Mouse (Mus musculus): ENCODE results near the gene 4833423E24Rik. TPM values are rescaled to one million over a fixed set of nuclear protein-coding genes. Genes with fewer than 3 reads are reported as not detected.

4833423E24Rik gene
- total RNA-seq (2021): under 1 TPM; 0.15 to 0.24 TPM
- long read RNA-seq, experiment 1: 0 reads
- long read RNA-seq, experiment 2: 0 reads

GRCm38 (mm10) chr2:85518879-85519278, at the start of gene 4833423E24Rik:
TSS of gene 4833423E24Rik (minus strand) at chr2:85519024.
- DNase-seq: no peak

DNA sequence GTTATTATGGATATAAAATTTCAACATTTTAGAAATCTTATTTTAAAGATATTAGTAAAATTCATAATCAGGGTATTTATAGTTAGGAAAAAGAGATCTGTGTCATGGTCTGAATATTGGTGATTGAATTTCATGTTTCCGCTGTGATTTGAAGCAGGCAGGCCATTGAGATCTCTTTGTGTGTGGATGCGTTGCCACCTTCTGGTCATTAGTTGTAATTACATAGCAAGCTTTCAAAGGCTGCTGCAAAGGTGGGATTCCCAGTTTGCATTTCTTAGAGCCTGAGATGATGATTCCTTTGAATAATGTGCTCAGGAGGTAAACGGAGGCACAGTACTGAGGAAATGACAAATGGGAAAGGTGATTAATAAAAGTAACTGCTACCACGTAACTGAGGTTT, 42.4 kb upstream of the 4833423E24Rik start:
- peak; percentile 48 for DNase-seq

DNA sequence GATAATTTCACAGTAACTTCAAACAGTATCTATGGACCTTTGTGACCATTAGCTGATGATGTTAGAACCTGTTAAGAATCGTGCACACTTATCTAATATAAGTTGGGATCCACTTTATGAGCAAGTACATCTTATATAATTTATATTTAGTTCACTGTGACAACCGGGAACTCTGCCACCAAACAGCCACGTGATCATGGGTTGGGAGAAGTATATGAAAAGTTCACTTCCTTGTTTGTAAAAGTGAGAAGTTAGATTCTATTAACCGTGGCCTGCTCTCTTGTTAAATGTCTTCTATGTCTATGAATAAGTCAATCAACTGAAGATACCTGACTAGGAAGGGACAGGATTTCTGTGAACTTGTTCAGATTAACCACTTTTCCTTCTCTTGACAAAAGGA, 41.4 kb upstream of the 4833423E24Rik start:
- DNase-seq: no peak

DNA sequence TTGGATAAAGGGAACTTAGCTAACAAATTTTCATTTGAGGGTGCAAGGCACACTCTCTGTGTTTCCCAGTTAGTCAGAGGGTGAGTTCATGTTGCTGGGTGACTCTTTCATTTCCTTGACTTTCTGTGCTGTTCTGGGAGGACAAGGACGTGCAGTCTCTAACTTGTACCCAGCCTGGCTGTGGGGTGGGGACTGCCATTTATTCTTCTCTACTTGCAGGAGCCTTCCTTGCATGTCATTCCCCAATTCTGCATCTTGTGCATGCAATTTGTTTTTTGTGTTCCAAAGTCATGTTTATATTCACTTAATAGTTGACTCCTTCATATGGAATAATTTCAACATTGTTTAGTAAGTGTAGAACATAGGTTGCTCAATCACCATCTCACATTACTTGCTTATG, 36.0 kb upstream of the 4833423E24Rik start:
- no peak for DNase-seq

GRCm38 (mm10) chr2:85533934-85534333, 15.1 kb upstream of the 4833423E24Rik start:
- DNase-seq: no peak

GRCm38 (mm10) chr2:85532082-85532778, 13.4 kb upstream of the 4833423E24Rik start:
- DNase-seq: no peak

GRCm38 (mm10) chr2:85522859-85523489, 4.2 kb upstream of the 4833423E24Rik start:
- DNase-seq: no peak

GRCm38 (mm10) chr2:85518292-85518691, 532 bp downstream of the 4833423E24Rik start:
- no peak for DNase-seq

DNA sequence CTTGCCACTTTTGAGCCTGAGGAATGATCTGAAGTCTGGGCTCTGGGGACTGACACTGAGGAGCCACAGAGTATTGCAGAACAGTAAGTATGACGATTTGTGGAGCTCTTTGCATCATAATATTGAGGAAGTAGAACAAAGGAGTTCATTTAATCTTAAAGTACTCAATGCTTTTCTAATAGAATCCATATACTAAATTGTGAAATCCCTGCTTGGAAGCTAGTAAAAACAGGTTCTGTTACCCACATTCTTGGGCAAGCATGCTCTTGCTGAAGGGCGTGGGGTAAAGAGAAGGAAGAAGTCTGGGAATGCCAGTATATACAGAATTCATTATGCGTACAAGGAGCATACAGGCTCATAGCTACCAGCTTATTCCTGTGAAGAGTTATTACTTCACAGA, 8.4 kb downstream of the 4833423E24Rik start:
- DNase-seq: no peak

GRCm38 (mm10) chr2:85490396-85490795, 28.4 kb downstream of the 4833423E24Rik start:
- DNase-seq: no peak

GRCm38 (mm10) chr2:85466801-85467325, 52.0 kb downstream of the 4833423E24Rik start:
- DNase-seq: peak; percentile 72

- DNase-seq: no peak
Measured at GRCm38 (mm10) chr2:85443539-85443938, 75.3 kb downstream of the 4833423E24Rik start, which contains the start of gene Olfr995. TSS of gene Olfr995 (minus strand) at chr2:85443639.

DNA sequence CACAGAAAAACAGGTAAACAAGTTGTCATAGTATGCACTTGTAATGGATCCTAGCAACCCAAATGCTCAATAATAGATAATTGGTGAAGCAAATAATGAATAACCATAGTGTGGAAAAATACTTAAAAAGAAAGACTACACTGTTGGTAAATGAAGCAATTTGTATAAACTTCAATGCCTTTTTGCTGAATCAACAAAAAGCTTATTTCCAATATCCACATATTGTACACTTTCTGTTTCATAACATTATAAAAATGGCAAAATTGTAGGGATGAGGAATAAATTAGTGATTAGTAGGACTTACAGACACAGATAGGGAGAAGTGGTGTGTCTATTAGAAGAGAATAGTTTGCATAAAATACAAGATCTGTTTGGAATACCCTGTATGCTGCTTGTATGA, 76.3 kb downstream of the 4833423E24Rik start:
- DNase-seq: no peak

GRCm38 (mm10) chr2:85436351-85436750, 82.5 kb downstream of the 4833423E24Rik start, which contains the start of gene Olfr994:
TSS of gene Olfr994 (minus strand) at chr2:85436451.
- DNase-seq: no peak

Other genes starting within 250 kb of the 4833423E24Rik start
- gene Olfr987, start 179.7 kb downstream of the 4833423E24Rik start, total RNA-seq (2021): not detected
- not detected for gene Olfr988, start 155.8 kb downstream of the 4833423E24Rik start, total RNA-seq (2021)
- gene Olfr992, start 109.6 kb downstream of the 4833423E24Rik start, total RNA-seq (2021): not detected
- not detected for gene Olfr993, start 104.1 kb downstream of the 4833423E24Rik start, total RNA-seq (2021)
- not detected for gene Olfr994, start 82.6 kb downstream of the 4833423E24Rik start, total RNA-seq (2021)
- gene Olfr995, start 75.4 kb downstream of the 4833423E24Rik start, total RNA-seq (2021): not detected
- under 1 TPM in 1 of 2 experiments, not detected in 1; 0.36 TPM for gene Olfr996, start 60.2 kb upstream of the 4833423E24Rik start, total RNA-seq (2021)
- gene Olfr998, start 69.9 kb upstream of the 4833423E24Rik start, total RNA-seq (2021): not detected
- gene Olfr1000, start 92.9 kb upstream of the 4833423E24Rik start, total RNA-seq (2021): not detected
- not detected for gene Olfr1002, start 131.7 kb upstream of the 4833423E24Rik start, total RNA-seq (2021)
- gene Olfr154, start 145.4 kb upstream of the 4833423E24Rik start, total RNA-seq (2021): not detected
- not detected for gene Olfr1006, start 159.7 kb upstream of the 4833423E24Rik start, total RNA-seq (2021)
- not detected for gene Olfr1008, start 170.4 kb upstream of the 4833423E24Rik start, total RNA-seq (2021)
- gene Olfr1009, start 196.4 kb upstream of the 4833423E24Rik start, total RNA-seq (2021): under 1 TPM in 1 of 2 experiments, not detected in 1; 0.24 TPM
- gene Olfr1012, start 243.7 kb upstream of the 4833423E24Rik start, total RNA-seq (2021): not detected
- gene Olfr1013, start 248.1 kb upstream of the 4833423E24Rik start, total RNA-seq (2021): under 1 TPM; 0.12 to 0.15 TPM